Mouse (Mus musculus) layer of hippocampus, postnatal 36 days (tissue): ENCODE results near the gene A530016L24Rik. TPM values are rescaled to one million over a fixed set of nuclear protein-coding genes. Genes with fewer than 3 reads are reported as not detected.

Experiments used
- total RNA-seq, 2 experiments: library from RNA; stranded (reverse); gene quantifications; 2 replicates each; pipeline ENCODE4 v1.2.3; 2021

Gene A530016L24Rik
- total RNA-seq, 2 experiments from 2014 or later: 0.20 TPM; not detected in 1

Other genes with a start within 250 kb of the A530016L24Rik start
- gene Tmem179, start 27.3 kb downstream of the A530016L24Rik start, total RNA-seq: 100 to 1,000 TPM; 112 to 121 TPM
- gene Inf2, start 99.3 kb downstream of the A530016L24Rik start, total RNA-seq: 100 to 1,000 TPM; 127 to 142 TPM
- gene Adssl1, start 130.6 kb downstream of the A530016L24Rik start, total RNA-seq: 10 to 100 TPM; 11.9 to 12.6 TPM
- gene Siva1, start 155.2 kb downstream of the A530016L24Rik start, total RNA-seq: 10 to 100 TPM; 20.2 to 24.0 TPM
- 100 to 1,000 TPM; 145 to 156 TPM for gene Akt1, start 185.4 kb downstream of the A530016L24Rik start, total RNA-seq
- gene Zbtb42, start 189.4 kb downstream of the A530016L24Rik start, total RNA-seq: under 1 TPM; 0.37 to 0.38 TPM
- gene Cep170b, start 231.0 kb downstream of the A530016L24Rik start, total RNA-seq: 100 to 1,000 TPM; 171 to 189 TPM